Mouse (Mus musculus): ENCODE measurements around the gene Irf2.

Gene Irf2

DNA sequence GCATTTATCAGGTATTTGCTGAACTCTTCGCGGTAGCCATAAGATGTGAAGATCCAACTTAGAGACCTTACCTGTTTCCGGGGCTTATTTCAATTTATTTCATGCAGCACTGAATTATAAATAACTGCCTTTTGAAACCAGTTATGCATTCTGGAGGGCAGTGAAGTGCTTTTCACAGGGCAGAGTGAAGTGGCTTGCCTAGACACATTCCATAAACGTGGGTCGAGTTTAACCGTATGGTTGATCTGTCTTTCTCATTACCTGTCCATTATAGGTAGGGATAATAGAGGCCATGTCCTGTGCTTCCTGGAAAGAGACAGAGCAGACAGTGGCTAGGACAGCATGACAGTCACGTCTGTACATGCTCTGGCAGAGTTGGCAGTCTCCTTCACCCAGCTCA is 20.0 kb downstream of the Irf2 start:
- DNase-seq = no peak

DNA sequence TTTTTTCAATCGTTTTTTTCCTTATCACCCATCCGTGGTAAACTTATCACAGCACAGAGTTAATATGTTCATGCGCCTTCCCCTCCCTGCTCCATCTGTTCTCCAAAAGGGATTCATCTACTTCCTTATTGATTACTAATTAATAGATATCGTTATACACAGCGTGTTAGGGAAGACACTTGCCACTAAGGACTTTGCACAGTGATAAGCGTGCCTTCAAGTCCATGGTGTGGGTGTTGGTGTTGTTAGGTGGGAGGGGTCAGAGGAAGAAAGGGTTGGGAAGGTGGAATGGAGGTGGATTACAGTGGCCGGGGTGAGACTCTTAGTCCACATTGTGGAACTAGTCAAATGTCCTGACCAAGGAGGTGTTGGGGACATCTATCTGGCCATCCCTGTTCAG is 21.2 kb downstream of the Irf2 start:
- DNase-seq = no peak

GRCm38 (mm10) chr8:46761454-46761853 is 21.9 kb downstream of the Irf2 start:
- DNase-seq = no peak

- DNase-seq = no peak
Observed at GRCm38 (mm10) chr8:46769408-46770180, 30.1 kb downstream of the Irf2 start.

- DNase-seq = no peak
Observed at GRCm38 (mm10) chr8:46770905-46771516, 31.5 kb downstream of the Irf2 start.

DNA sequence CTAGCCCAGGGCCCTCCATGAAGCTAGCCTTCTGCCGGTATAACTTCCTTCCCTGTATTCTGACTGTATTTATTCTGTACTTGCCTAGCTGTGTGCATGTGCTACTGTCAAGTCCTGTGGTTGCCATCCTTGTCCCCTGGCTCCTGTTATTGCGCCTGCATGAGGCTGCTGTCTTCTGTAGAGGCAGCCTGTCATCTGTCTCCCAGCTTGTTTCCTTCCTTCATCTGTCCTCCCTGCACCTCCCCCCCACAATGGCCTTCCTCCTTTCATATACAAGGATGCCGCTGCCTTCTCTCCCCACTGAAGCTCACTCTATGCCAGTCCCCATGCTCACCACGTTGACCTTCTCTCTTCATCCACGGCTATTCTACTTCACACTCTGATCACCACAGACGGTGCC is 33.3 kb downstream of the Irf2 start:
- DNase-seq = no peak

GRCm38 (mm10) chr8:46777760-46778460 is 38.4 kb downstream of the Irf2 start:
- no peak for DNase-seq

- DNase-seq = no peak
Observed at GRCm38 (mm10) chr8:46781067-46781657, 41.6 kb downstream of the Irf2 start.

DNA sequence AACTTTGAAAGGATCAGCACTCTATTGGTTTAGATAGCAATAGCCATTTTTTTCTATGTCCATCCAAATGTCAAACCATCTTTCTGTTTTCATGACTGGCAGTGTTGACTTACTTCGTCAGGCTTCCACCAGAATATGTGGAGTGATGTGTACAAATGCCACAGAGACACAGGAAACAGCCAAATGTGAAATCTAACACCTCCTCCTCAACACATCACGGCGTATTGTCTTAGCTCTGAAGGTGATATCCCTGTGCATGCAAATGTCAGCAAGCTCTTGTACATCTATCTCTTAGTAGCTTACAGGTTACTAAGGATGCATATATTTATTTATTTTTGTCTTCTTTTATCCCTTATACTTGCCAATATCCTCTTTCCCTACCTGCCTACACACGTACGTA is 42.7 kb downstream of the Irf2 start:
- DNase-seq = no peak

DNA sequence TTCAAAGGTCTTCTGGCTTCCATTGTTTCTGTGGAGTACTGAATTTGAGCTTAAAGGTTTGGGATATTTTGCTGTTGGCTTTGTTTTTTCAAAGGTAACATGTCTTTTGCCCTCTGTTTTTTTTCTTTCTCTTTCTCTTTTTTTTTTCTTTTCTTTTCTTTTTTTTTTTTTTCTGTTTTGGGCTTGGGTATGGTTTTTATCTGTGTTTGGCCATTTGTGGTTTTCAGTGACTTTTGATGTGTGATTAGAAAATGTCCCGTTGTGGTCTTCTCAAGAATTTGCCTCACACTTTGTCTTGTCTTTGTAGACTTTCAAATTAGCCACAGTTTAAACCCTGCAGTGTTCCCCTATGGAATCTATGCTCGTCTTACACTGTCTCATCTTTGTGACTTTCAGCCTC is 45.5 kb downstream of the Irf2 start:
- no peak for DNase-seq

- DNase-seq = no peak
Observed at GRCm38 (mm10) chr8:46785926-46786325, 46.4 kb downstream of the Irf2 start.

DNA sequence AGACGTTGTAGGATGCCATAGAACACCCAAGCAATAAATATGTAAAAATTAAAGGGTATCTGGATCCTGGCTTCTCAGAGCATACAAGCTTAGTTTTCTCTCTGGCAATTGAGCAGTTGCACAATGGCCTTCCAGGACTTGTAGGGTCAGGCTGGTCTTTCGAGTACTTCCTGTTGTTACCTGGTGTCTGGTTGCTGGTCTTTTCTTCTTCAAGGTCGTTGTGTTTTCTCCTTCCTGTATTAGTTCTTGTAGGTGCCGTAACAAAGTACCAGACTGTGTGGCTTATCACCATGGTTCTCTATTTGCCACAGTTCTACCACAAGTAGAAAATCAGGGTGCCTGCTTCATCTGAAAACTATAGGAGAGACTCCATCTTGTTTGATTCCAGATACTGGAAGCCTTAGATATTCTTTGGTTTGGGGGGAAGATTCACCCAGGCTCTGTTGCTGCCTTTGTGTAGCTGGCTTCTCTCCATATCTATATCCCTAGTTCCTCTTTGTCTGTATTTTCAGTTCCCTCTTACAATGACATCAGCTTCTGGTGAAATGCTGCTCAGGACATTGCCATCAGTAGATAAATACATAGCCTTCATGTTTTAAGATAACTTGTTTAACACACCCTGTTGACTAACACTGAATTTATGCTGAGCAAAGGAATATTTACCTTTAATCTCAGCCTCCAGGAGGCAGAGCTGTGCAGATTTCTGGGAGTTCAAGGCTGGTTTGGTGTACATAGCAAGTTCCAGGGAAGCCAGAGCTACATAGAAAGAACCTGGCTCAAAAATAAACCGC is 49.8 kb downstream of the Irf2 start:
- DNase-seq = no peak

DNA sequence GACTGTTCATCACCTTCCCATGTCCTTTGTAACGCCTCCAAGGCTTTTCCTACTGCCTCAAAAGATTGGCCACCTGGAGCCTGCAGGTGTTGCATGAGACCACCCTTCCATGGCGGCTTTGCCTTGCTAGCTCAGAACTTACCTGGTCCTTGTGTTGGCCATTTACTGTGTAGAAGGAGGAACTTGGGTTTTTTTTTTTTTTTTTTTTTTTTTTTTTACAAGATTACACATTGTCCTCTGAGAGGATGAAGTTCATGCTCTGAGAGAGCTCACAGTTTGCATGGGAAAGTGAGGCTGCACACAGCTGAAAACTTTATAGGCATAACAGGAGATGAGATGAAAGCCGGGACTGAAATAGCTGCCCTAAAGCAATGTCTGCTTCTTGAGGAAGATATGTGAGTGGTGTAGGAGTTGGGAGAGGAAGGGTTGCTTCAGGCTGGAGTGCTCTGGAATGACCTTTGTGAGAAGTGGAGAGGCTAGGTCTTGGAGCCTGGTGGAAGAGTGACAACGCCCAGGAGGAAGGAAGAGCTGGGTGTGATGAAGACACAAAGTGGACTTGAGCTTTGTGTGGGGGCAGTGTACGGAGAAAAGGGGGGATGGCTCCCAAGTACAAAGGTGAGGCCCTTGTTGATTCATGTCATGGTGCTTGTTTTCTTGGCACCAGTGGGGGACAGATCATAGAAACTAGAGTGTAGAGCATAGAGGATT is 52.3 kb downstream of the Irf2 start:
- no peak for DNase-seq

DNA sequence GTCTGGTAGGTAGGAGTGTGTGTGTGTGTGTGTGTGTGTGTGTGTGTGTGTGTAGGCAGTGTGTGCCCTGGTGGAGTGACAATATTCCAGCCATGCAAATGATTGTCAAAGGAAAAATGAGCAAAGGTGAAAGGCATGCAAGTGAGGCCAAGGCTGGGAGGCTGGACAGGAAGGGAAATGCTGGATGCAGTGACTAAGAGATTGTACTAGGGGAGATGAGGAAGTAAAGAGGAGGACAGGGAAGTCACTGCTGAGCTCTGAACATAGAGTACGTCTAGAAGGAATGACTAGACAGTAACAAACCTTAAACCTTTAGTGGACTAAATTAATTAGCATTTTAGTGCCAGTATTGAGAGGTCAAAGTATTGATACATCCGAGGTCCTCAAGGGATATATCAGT is 53.1 kb downstream of the Irf2 start:
- DNase-seq = no peak

DNA sequence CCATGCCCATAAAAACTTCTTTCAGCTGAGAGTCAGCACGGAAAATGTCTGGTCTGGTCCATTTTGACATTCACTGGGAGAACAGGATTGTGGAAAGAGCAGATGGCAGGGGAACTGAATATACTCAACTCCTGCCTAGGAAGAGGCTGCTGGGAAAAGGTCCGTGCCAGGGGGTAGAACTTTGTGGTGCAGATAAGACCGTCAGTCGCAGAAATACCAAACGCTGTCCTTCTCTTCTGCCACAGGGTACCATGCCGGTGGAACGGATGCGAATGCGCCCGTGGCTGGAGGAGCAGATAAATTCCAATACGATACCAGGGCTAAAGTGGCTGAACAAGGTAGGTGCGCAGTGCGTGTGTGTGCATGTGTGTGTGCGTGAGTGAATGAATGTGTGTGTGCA is 53.7 kb downstream of the Irf2 start:
- no peak for DNase-seq

DNA sequence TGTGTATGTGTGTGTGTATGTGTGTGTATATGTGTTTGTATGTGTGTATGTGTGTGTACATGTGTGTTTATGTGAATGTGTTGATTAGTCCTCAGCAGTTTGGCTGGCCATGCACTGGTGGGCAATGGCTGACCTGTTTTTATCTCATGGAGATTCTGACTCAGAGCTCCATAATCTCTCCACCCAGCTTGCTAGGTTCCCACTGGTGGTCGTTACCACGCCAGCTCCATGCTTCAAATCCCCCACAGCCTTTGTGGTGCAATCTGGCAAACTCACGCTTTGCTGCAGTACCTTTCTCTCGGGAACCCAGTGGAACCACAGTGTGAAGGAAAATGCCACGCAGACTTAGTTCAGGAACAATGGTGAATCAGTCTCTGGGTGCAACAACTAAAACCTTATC is 54.8 kb downstream of the Irf2 start:
- no peak for DNase-seq

GRCm38 (mm10) chr8:46799212-46799611 is 59.7 kb downstream of the Irf2 start:
- DNase-seq = no peak

DNA sequence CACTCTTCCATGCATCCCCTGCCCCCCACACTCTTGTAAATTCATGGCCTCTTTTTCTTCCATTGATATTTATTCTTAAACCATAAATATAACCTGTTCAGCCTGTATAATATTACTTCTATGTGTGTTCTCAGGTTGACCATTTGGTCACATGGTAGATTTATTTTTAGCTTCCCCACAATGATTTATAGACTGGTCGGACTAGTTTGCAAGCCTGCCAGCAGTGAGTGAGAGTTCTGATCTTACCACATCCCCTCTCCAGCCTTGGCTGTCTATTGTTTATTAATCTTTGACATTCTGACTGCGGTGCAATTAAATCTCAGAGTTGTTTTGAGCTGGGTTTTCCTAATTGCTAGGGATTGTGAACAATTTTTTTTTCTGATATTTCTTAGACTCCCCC is 60.2 kb downstream of the Irf2 start:
- DNase-seq = no peak

DNA sequence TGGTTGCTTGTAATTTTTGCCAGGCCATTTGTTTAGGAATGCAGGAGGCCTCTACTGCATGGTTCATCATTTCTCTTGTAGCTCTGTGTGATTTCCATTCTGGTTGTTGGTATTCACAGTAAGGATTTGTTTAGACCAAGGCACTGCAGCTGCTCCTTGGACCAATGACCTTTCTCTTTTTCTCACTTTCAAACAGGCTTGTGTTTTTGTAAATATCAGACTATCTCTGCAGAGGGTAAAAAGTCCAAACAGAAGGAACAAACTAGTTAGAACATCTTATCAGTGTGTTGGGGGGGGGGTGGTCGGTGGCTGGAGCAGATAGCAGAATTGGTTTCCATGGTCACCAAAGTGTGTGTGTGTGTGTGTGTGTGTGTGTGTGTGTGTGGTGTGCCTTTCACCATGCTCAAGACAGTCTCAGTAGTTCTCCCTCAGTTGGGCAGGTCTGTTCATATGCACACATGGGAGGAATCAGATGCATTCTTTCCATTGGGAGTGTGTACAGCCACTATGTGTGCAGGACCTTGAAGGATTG is 61.7 kb downstream of the Irf2 start:
- DNase-seq = no peak

- DNase-seq = no peak
Observed at GRCm38 (mm10) chr8:46802009-46802408, 62.5 kb downstream of the Irf2 start.

DNA sequence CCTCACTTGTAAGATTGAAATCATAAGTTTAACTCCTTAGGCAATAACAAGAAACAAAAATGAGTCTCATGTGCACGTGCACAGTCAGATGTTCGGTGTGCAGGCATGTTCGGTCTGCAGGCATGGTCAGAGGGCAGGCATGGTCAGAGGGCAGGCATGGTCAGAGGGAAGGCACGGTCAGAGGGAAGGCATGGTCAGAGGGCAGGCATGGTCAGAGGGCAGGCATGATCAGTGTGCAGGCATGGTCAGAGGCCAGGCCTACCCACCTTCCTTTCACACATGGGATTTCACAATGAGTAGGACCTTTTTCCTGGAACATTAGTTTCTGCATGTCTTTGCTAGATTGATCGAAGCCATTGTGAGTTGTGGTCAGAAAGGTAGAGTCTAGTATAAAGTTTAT is 65.2 kb downstream of the Irf2 start:
- no peak for DNase-seq

DNA sequence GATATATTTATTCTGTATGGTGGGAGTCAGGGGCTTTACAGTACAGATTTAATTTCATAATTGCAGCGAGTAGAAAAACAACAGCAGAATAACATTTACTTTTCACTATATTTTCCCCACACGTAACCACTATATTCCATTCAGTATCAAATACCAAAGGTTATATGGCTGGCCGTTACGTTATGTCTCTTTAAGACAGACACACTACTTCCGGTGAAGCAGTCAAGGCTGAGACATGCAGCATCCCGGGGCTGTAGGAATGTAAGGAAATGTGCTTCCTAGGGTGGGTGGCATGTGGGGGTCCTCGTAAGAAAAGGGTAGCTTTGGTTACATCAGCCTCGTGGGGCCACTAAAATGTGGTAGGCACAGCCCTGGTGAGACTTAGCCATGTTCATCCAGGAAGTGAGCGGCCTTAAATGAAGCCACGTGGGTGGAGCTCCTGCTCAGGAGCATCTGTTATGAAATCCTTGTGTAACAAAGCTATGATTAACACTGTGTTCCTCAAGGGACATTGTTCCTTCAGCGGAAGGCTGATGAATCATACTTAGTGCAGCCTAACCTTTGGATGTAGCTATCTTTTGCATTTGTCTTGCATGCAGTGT is 71.6 kb downstream of the Irf2 start:
- DNase-seq = no peak

All from thymus, postnatal 14 days (tissue).